Mouse (Mus musculus): ENCODE results near the gene Parp2. TPM values are rescaled to one million over a fixed set of nuclear protein-coding genes. Genes with fewer than 3 reads are reported as not detected.

Gene Parp2
- 44.3 and 45.4 TPM in 2 replicates for polyA plus RNA-seq (2015; fragmentation: Nextera tagmentation; extraction: Ambion mirVana)

DNA sequence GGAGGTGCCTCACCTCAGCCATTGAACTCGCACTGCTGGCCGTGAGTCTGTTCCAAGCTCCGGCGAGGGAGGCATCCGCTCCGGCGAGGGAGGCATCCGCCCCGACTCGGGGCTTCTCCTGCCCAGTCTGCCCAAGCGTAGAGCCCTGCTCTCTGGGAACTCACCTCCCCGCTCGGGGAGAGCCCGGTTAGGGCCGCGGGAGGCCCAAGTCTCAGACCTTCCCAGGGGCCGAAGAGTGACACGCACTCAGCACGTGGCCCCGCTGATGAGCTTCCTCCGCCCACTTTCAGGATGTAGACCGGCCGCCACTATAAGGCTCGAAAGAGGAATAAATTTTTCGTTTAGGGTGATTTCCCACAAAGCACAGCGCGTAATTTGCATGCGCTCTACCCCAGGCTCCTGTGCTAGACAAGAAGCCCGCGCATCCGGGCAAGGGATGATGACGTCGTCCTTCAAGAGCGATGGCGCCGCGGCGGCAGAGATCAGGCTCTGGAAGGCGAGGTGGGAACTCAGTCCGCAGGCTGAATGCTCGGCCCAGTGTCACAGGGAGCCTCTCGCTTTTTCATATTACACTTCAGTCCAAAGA is at the start of gene Parp2, which contains the start of gene Ccnb1ip1:
TSS of gene Parp2 (plus strand) at position 355 of the 586 bp plus-strand sequence.
TSS of gene Ccnb1ip1 (minus strand) at position 246 of the 586 bp plus-strand sequence.
- Histone ChIP-seq H3K36me3 (peaks cover 14% of the 10 kb centered on the region), H3K9me3 (no peaks in the 10 kb centered on the region), H3K27me3 (no peaks in the 10 kb centered on the region), H3K27ac (replicated peaks) (peak within 1 kb of the TSS; percentile 90), H3K9ac (peak within 1 kb of the TSS; percentile 60), H3K4me1 (replicated peaks) (peaks cover 8% of the 10 kb centered on the region), H3K4me3 (peak within 1 kb of the TSS; percentile 61), H3K4me2 (peak within 1 kb of the TSS; percentile 63)
- under 1% methylated on average over 42 of the region's 42 CpGs for WGBS
- peak; percentile 99 for ATAC-seq (ENCODE audit: low FRiP score, low read depth)

GRCm38 (mm10) chr14:50758416-50759085 is 49.1 kb upstream of the Parp2 start:
- Histone ChIP-seq H3K36me3 (peaks cover 8% of the 10 kb centered on the region; the same call in 1 of the 2 replicates), H3K9ac (no peak overlapping the region), H3K4me1 (replicated peaks) (no peaks in the 10 kb centered on the region), H3K4me3 (no peak overlapping the region), H3K4me2 (no peak overlapping the region), H3K27ac (replicated peaks) (no peak overlapping the region), H3K9me3 (no peaks in the 10 kb centered on the region), H3K27me3 (no peaks in the 10 kb centered on the region)
- WGBS: 72% methylated on average over 5 of the region's 5 CpGs
- no peak for ATAC-seq (ENCODE audit: low FRiP score, low read depth)

DNA sequence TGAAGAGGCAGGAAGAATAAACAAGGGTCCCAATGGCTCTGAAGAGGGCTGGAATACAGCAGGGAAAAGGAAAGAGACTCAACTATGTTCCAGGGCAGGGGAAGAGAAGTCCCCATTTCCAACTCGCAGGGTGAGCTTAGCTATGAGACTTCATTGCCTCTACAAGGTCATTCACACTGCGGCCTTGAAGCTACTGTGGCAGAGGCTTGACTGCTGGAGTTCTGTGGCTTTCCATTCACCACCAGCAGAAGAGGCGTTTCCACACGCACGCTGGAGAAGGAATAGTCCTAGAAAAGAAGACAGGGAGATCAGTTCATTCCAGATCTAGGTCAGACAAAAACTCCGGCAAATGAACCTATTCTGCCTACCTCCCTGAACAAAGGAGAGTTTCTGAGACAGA is 41.9 kb upstream of the Parp2 start:
- Histone ChIP-seq H3K4me3 (no peak overlapping the region), H3K4me2 (no peak overlapping the region), H3K9ac (no peak overlapping the region), H3K27ac (replicated peaks) (no peak overlapping the region), H3K4me1 (replicated peaks) (no peaks in the 10 kb centered on the region), H3K9me3 (no peaks in the 10 kb centered on the region), H3K36me3 (peaks cover 55% of the 10 kb centered on the region), H3K27me3 (no peaks in the 10 kb centered on the region)
- WGBS: 91% methylated on average over 6 of the region's 6 CpGs
- ATAC-seq (ENCODE audit: low FRiP score, low read depth): no peak

DNA sequence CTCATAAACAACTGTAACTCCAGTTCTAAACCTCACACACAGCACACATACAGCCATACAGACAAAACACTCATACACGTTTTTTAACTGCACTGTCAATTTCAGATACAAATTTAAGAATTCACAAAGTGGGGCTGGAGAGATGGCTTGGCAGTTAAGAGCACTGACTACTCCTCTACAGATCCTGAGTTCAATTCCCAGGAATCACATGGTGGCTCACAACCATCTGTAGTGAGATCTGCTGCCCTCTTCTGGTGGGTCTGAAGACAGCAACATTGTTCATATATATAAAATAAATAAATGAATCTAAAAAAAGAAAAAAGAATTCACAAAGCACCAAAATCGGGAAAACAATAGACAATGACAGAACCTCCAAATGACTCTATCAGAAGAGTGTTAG is 36.3 kb upstream of the Parp2 start:
- 82% methylated on average over 2 of the region's 2 CpGs for WGBS
- Histone ChIP-seq H3K27me3 (no peaks in the 10 kb centered on the region), H3K4me1 (replicated peaks) (no peaks in the 10 kb centered on the region), H3K36me3 (peaks cover 67% of the 10 kb centered on the region), H3K4me2 (no peak overlapping the region), H3K9ac (no peak overlapping the region), H3K27ac (replicated peaks) (no peak overlapping the region), H3K4me3 (no peak overlapping the region), H3K9me3 (no peaks in the 10 kb centered on the region)
- no peak for ATAC-seq (ENCODE audit: low FRiP score, low read depth)

- peaks cover 33% of the 10 kb centered on the region for H3K36me3 ChIP-seq
- H3K27ac ChIP-seq (replicated peaks): no peak overlapping the region
- peaks cover 18% of the 10 kb centered on the region for H3K4me1 ChIP-seq (replicated peaks)
- ATAC-seq (ENCODE audit: low FRiP score, low read depth): no peak
- WGBS: 97% methylated on average over 3 of the region's 3 CpGs
- no peak overlapping the region for H3K9ac ChIP-seq
- H3K9me3 ChIP-seq: no peaks in the 10 kb centered on the region
- no peak overlapping the region for H3K4me3 ChIP-seq
- H3K27me3 ChIP-seq: no peaks in the 10 kb centered on the region
- no peak overlapping the region for H3K4me2 ChIP-seq
These were observed 25.5 kb upstream of the Parp2 start for GRCm38 (mm10) chr14:50782166-50782565.

DNA sequence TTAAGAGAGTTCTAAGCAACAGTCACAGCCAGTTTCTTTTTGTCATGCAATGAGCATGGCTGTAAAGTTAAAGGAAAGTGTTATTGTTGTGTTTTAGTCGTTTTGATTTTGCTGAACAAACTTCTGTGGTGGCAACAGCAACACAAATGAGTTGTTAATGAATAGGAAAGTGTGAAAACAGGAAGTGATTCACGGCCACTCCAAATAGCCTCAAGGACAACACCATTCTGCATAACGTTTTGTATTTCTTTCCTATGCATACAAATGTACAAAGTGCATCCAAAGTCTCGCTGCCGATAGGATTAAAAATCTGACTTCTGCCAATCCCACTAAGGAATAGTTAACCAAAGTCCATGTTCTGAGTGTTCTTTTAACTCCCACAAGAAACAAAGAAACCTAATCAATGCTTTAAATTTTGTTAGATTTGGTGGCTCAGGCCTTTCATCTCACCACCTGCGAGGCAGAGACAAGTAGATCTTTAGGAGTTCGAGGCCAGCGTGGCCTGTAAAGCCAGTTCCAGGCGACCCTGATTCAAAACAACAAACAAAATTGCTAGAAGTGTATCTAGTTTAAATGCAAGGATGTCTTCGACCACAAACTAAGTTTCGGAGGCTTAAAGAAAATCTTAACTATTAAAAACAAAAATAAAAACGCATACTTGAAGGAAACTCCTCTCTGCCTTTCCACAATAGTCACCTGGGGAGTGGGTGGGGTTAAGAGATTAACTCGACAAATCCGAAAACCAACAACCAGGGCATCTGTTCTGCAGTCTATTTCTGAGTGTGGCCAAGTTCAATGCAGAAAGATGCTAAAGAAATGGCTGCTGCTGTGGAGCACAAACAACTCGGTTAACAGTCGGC is 23.0 kb upstream of the Parp2 start:
- Histone ChIP-seq H3K27me3 (no peaks in the 10 kb centered on the region), H3K36me3 (peaks cover 19% of the 10 kb centered on the region), H3K9ac (peak overlapping the region; percentile 68), H3K9me3 (no peaks in the 10 kb centered on the region), H3K27ac (replicated peaks) (peak overlapping the region; percentile 90), H3K4me1 (replicated peaks) (peaks cover 18% of the 10 kb centered on the region), H3K4me2 (peak overlapping the region; percentile 55), H3K4me3 (peak overlapping the region; percentile 75)
- ATAC-seq (ENCODE audit: low FRiP score, low read depth): no peak
- 26% methylated on average over 16 of the region's 16 CpGs for WGBS

DNA sequence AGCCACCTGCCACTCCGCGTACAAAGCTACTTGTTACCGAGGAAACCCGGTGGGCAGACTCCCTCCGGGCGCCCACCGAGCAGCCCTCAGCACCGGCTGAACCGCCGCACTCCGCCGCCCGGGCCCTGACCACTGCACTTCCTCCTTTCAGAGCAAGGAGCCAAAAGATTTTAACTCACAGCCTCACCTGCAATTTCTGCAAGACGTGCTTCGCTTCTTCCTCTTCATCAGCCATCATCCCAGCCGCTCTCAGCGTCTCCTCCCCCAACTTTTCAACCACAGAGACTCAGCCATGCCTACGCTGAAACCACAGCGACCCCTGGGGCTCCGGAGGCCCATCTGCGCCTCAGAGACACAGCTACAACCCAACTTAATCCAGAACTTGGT is 22.4 kb upstream of the Parp2 start, which contains the start of gene Ttc5:
TSS of gene Ttc5 (minus strand) at position 269 of the 387 bp plus-strand sequence.
- peak; percentile 97 for ATAC-seq (ENCODE audit: low FRiP score, low read depth)

DNA sequence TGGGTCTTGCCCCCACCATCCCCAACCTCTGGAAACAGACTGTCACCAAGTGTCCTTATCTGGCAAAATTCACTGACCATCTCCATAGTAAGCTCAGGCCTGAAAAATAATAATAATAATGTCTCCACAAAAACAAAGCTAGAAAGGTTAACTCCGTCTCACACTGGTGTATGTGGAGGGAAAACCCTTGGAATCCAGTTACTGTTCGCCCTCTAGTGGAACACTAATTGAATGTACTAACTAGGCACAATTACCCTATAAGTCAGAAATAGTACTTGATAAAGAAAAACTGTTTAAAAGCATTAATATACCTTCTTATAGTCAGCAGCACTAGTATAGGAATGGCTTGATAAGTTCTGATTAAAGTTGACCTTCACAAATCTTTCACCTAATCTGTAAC is 19.5 kb upstream of the Parp2 start:
- no peak overlapping the region for H3K9ac ChIP-seq
- 19% methylated on average over 2 of the region's 2 CpGs for WGBS
- H3K27ac ChIP-seq (replicated peaks): no peak overlapping the region
- no peak overlapping the region for H3K4me2 ChIP-seq
- peaks cover 13% of the 10 kb centered on the region for H3K4me1 ChIP-seq (replicated peaks)
- H3K27me3 ChIP-seq: no peaks in the 10 kb centered on the region
- ATAC-seq (ENCODE audit: low FRiP score, low read depth): no peak
- no peaks in the 10 kb centered on the region for H3K36me3 ChIP-seq
- no peak overlapping the region for H3K4me3 ChIP-seq
- no peaks in the 10 kb centered on the region for H3K9me3 ChIP-seq

More for the DNA sequence above, 22.4 kb upstream of the Parp2 start, which contains the start of gene Ttc5:
- Histone ChIP-seq H3K27ac (replicated peaks) (peak within 1 kb of the TSS; percentile 90), H3K9me3 (no peaks in the 10 kb centered on the region), H3K4me1 (replicated peaks) (peaks cover 18% of the 10 kb centered on the region), H3K4me3 (peak within 1 kb of the TSS; percentile 75), H3K36me3 (peaks cover 14% of the 10 kb centered on the region), H3K27me3 (no peaks in the 10 kb centered on the region), H3K9ac (peak within 1 kb of the TSS; percentile 68), H3K4me2 (peak within 1 kb of the TSS; percentile 55)
- WGBS: 0% methylated on average over 21 of the region's 21 CpGs

DNA sequence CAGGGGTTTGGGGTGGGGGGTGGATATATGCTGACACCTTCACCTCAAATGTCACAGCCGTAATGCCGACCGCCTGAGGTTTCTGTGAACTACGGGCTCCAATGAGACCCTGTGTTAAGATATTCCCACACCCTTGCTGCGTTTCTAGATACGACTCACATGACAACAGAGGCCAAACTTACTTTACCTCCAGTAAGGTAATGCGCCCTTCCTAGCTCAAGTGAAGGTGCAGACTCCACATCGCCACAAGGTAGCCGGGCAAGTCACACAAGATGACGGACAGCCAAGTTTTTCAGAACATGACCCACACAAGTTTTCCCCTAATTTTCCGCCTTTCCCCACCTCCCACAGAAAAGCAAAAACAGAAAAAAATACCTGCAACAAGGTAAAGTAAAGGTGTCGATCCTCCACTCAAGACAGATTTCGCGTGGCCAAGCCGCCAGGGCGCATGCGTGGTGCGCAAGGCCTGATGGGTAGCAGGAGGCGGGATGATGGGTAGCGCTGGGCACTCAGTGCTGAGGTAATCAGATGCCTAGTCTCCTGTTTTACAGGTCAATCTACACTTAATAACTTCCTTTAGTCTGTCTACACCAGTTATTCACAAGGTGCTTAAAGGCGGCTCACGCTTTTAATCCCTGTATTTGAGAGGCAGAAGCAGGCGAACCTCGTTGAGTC is 12.2 kb upstream of the Parp2 start:
- ATAC-seq (ENCODE audit: low FRiP score, low read depth): no peak

GRCm38 (mm10) chr14:50795965-50796364 is 11.7 kb upstream of the Parp2 start:
- no peak overlapping the region for H3K4me2 ChIP-seq
- no peak for ATAC-seq (ENCODE audit: low FRiP score, low read depth)
- 89% methylated on average over 4 of the region's 4 CpGs for WGBS
- no peaks in the 10 kb centered on the region for H3K9me3 ChIP-seq
- H3K4me1 ChIP-seq (replicated peaks): no peaks in the 10 kb centered on the region
- no peaks in the 10 kb centered on the region for H3K36me3 ChIP-seq
- H3K27ac ChIP-seq (replicated peaks): no peak overlapping the region
- H3K4me3 ChIP-seq: no peak overlapping the region
- no peak overlapping the region for H3K9ac ChIP-seq
- H3K27me3 ChIP-seq: no peaks in the 10 kb centered on the region

More for the DNA sequence above, 12.2 kb upstream of the Parp2 start:
- no peaks in the 10 kb centered on the region for H3K9me3 ChIP-seq
- H3K36me3 ChIP-seq: no peaks in the 10 kb centered on the region
- H3K27me3 ChIP-seq: no peaks in the 10 kb centered on the region
- H3K9ac ChIP-seq: no peak overlapping the region
- H3K27ac ChIP-seq (replicated peaks): no peak overlapping the region
- H3K4me2 ChIP-seq: no peak overlapping the region
- no peaks in the 10 kb centered on the region for H3K4me1 ChIP-seq (replicated peaks)
- 95% methylated on average over 24 of the region's 24 CpGs for WGBS
- no peak overlapping the region for H3K4me3 ChIP-seq

DNA sequence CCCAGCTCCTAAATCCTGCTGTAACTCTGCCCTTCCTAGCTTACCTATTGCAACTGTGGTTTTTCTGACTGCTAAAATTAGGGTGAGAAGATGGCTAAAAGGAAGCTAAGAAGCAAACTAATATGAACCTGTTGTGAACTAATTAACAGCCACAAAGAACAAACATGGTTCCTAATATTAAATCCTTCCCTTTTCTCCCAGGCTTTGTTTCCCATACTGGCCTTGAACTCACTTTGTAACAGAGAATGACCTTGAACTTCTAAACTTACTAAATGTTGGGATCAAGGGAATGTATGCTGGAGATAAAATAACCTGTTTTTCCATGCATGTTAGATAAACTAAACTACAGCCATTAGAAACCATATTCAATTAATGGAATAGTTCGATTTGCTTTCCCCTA is 11.2 kb upstream of the Parp2 start:
- no peak overlapping the region for H3K4me2 ChIP-seq
- no peaks in the 10 kb centered on the region for H3K9me3 ChIP-seq
- ATAC-seq (ENCODE audit: low FRiP score, low read depth): no peak
- 89% methylated on average over 1 of the region's 1 CpGs for WGBS
- H3K9ac ChIP-seq: no peak overlapping the region
- no peaks in the 10 kb centered on the region for H3K4me1 ChIP-seq (replicated peaks)
- no peak overlapping the region for H3K4me3 ChIP-seq
- H3K27me3 ChIP-seq: no peaks in the 10 kb centered on the region
- H3K27ac ChIP-seq (replicated peaks): no peak overlapping the region
- H3K36me3 ChIP-seq: no peaks in the 10 kb centered on the region

All from hindbrain, embryonic 15.5 days (tissue).